Mouse (Mus musculus) retina, postnatal 7 days (tissue): ENCODE measurements at regions not wholly inside any gene's neighbourhood (a gene's known extent, or its start where the extent isn't known, plus 50 kb on each side); places are given as distances from the start of the nearest gene placed in this dataset.

Source experiments
- DNase-seq: peaks from one replicate; pipeline ENCODE4 v3.0.0-alpha.2; 2012; ENCODE audit warnings: low read depth, low spot score

DNA sequence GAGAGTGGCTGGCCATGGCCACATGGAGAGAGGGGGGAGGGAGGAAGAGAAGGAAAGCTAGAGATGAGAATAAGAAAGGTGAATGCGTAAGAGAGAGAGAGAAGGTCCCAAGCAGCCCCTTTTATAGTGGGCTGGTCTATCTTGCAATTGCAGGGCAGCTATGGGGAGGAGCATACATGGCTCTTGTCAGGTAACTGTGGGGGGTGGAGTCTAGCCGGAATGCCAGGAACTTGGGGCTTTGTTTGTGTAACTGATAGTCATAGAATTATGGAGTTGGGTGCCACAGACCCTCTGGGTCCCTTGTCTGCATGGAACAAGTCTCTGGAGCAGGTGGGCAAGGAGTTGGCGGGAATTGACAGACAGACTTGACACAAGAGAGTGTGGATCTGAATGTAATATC, 2151.8 kb downstream of the 4930444P10Rik start:
- DNase-seq: no peak

DNA sequence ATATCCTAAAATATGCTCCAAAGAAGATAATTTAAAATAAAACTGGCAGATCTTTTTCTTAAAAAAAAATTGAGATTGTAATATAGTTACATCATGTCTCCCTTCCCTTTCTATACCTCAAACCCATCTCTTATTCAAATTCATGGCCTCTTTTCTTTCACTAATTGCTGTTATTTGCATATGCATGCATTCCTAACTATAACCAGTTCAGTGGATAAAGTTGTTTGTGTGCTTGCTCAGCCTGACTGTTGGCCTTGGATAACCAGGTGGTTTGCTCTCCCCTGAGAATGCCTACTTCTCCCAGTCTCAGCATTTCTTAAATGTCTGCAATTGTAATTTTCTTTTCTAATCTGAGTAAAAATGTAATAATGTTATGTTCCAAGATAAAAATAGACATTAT, 2154.8 kb downstream of the 4930444P10Rik start:
- DNase-seq: no peak

DNA sequence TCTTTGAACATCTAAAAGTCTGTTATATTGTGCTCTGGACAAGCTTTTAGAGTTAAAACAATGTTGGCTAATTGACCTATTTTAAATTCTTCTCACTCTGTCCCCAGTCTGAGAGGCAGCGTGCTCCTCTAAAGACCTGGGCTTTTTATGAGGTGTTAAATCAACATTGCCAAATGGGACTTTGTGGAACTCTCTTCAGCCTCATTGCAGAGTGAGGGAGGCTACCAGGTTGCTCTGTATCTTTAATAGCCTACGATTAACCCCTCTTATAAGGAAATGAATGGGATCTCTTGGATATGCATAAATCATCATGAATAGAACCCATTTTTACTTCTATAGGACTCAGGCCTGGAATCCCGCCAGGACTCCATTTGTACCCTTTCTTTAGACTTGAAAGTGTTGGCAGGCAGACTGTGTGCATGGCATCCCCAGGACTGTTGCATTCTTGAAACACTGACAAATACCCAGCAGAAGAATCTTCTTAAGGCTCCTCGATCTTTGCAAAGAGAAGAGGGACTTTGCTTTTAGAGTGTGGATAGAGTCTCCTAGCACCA, 2157.1 kb downstream of the 4930444P10Rik start:
- no peak for DNase-seq

DNA sequence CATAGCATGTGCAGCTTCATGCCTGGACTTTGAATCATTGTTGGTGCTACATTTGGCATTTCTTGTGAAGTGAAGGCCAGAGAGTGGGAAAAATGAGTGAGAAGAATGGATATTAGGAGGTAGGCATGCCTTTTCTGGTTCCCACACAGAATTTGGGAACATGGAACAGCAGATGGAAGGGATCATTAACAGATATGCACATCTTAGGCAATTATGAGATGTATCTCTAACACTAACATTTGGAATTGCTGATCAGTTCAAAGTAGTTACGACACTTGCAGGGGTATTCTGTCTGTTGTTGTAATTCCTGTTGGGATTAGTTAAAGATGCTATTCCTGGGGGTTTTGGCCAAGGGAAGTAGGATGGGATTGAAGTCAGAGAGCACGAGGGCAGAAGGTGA, 2164.4 kb downstream of the 4930444P10Rik start:
- DNase-seq: no peak

DNA sequence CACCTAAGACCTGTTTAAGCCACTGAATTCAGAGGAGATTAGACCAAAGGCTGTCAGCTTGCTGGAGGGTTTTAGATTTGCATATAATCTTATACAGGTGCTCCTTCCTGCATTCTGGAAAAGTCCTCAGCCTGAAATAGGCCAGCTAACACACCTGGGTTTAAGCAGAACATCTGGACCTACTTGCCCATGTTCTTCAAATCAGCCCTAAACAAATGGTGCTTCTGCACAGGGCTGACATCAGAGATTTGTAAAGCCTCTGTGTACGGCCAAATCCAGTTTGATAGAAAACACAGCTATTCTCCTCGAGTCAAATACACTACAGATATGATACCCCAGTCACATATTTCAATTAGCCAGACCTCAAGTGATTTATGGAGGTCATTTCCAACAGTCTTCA, 2165.2 kb downstream of the 4930444P10Rik start:
- no peak for DNase-seq

DNA sequence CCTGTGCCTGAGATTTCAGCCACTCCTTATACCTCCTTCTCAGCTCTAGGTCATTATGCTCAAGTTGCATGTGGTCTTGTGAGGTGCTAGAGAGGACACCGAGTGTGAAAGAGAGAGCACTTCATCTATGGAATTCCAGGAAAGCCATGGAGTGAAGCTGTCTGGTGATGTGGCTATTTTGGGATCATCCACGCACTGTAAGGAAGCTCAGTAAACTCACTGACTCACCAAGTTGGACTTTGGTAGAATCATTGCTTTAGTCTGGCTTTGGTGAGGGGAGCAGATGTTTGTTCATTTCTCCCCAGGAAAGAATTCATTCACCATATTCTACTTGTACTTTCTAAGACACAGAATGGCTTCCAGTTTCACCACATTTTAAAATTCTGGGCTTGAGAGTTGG, 2167.1 kb downstream of the 4930444P10Rik start:
- DNase-seq: no peak

DNA sequence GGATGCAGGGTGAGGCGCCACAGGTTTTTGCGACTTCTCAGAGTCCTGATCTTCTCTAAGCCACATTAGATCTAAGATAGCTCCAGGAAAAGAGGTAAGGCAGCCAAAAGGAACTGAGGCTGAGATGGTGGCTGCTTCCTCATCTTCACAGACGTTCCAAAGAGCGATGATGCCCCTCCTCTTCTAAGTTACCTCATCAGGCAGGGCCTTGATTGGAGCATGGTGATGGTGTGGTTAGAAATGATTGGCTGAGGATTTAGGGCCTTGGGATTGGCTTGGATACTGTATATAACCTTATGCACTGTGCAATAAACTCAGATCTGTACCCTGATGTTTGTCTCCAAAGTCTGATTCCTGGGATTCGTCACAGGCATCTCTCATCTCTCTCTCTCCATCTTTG, 2177.9 kb downstream of the 4930444P10Rik start:
- no peak for DNase-seq

DNA sequence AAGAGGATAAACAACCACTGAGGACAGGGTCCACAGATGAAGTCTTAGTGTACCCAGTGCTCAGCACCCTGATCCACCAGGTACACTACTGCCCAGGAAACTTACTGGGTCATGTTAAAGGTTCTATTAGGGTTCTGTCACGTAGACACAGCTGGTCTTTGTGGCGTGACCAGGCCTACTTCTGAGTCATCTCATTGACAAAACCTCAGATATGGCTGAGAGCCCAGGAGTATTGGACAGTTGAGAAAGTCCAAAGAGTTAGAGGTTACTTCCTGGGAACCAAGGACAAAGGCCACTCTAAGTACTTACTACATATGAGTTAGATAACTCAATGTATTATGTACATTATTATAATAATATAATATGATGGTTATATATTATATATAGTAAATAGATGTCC, 2214.0 kb downstream of the 4930444P10Rik start:
- DNase-seq: no peak

DNA sequence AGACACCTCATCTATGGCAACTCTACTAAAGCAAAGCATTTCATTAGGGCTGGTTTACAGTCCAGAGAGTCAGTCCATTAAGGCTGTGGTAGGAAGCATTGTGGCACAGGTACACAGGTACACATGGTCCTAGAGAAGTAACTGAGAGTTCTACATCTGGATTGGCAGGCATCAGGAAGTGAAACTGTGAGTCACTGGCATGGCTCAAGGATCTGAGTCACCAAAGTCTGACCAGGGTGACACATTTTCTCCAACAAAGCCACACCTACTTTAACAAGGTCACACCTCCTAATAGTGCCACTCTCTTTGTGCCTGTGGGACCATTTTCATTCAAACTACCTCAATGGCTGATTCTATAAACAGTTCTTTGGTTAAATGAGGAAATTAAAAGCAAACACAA, 2219.2 kb downstream of the 4930444P10Rik start:
- no peak for DNase-seq

DNA sequence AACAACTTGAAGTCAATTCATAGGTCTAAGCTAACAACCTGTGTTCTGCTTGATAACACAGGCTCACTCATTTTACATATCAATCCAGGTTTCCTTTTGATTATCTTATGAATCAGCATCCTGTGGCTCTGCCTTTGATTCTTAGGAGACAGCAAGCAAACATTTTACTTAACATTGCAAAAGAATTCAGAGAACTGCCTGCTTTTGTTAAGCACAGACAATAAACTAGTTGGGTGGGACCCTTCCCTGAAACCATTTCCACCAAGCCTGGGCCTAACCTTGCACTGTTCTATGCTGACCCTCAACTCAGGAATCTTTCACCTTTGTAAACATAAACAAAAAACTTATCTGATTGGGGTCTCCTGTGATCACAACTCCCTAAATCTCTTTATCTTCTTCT, 2220.6 kb downstream of the 4930444P10Rik start:
- DNase-seq: no peak

DNA sequence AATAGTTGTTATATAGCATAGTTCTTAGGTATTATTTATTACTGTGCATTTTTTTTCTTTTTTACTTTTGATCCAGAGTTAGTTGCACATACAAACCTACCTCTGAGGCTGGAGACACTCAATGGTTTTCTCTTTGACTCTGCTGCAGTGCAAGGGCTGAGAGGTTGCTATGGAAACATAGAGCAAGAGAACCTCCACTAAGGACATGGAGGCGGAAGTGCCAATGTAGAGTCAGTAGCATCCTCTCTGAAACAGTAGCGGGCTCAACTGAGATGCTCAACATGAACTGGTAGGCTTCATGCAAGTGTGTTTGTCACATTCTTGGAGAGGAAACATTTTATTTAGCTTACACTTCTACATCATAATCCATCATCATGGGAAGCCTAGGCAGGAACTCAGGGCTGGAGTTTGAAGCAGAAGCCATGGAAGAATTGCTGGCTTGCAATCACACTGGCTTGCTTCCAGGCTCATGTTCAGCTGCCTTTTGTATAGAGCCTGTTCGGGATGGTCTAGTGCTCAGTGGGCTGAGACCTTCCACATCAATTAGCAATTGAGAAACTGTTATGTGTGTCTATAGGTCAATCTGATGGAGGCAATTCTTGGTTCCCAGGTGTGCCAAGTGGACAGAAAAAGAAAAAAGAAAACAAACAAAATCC, 2222.4 kb downstream of the 4930444P10Rik start:
- DNase-seq: no peak

DNA sequence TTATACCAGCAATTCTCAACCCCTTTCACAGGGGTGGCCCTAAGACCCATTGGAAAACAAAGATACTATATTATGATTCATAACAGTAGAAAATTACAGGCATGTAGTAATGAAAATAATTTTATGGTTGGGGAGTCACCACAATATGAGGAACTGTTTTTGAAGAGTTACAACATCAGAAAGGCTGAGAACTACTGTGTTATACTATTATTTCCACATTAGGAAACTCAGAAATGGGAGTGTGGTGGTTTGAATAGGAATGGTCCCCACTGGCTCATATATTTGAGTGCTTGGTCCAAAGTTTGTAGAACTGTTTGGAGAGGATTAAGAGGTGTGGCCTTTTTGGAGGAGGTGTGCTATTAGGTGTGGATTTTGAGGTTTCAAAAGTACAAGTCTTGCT, 2227.4 kb downstream of the 4930444P10Rik start:
- no peak for DNase-seq

DNA sequence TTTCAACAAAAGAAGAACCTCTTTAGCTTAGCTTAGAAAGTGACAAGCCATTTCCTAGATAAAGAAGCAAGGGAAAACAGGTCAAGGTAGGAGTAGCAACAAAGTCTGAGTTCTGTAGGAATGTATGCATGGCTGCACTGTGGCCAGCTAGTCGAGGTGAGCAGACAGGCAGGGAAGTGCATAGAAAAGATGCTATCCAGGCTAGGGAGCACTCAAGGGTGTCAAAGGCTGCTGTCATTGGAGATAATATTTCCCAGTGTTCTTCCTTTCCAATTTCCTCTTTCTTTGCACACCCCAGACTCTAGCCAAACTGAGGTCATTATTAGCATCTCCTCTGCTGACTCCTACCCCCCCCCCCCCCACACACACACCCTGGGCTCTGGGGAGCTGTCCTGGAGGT, 2229.4 kb downstream of the 4930444P10Rik start:
- DNase-seq: no peak

DNA sequence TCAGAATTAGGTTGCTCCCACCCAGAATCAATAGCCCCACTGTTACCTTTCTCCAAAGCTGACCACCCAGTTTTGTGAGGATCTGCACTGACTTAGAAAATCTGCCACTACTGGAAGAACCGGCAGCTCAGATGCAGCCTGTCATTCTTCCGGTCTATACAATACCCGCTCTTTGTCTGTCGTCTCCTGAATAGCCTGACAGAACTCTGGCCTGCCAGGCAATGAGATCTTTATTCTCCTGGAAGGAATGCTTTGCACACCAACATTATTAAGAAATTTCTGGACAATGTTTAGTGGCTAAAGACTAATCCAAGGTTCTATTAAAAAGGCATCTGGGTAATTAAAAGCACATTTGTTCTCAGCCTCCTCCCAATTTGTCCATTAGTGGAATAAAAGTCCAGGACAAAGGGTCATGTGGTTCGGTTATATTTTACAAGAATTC, 2232.0 kb downstream of the 4930444P10Rik start:
- no peak for DNase-seq

DNA sequence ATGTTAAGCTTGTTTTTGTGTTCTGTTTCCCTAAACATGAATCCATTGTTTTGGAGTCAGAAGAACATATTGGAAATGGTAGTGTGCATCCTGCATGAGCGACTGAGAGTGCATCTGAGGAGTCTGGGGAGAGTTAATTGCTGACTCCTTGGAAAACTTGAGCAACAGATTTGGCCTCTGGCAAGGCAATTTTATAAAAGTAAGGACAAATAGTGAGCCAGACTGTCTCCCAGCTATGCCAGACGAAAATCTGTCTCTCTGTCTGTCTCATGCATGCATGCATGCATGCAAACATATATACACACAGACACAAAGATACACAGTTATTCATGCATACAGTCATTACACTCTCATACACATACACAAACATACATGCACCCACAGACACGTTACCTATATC, 2232.7 kb downstream of the 4930444P10Rik start:
- no peak for DNase-seq

DNA sequence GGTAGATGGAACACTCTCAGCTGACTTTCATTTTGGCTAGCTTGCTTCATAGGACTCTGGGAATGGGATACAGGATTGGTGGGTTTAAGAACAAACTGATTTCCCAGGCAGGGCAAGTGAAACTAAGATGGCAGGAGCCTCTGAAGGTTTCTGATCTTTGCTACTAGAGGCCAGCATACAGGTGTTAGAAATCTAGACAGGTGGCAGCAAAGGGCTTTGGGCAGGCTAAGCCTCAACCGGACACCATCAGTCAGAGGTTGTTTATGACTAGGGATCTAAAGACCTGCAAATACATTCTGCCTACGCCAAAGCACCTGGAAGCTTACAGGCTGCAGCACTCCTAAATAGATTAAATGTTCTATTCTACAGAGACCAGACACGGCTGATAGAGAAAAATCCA, 2233.4 kb downstream of the 4930444P10Rik start:
- no peak for DNase-seq

DNA sequence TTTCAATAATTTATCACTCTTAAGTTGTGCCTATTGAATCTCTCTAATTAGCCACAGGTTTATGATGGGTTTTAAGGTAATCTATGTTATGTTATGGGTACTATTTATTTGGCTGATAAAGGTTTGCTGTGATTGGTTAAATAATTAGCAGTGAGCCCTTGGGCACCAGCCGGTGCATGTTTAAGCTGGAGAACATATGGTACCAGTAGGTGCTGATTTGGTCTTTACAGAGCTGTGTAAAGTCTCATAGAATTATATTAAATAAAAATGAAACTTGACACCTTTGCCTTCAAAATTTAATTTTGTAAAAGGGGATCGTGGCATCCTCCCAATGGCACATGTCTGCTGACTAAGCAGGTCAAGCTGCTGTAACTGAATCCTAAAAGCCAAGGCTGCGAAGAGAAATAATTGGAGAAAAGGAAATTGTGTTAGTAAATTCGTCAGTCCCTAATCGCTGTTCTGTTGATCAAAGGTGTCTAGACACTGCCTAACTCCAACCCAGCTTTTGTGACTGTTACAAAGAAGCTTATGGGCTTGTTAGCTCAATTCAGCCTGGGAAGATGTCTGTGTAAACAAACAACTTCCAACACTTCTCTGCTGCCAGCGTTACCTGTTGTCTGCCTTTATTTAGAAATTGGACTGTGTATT, 2234.6 kb downstream of the 4930444P10Rik start:
- no peak for DNase-seq

DNA sequence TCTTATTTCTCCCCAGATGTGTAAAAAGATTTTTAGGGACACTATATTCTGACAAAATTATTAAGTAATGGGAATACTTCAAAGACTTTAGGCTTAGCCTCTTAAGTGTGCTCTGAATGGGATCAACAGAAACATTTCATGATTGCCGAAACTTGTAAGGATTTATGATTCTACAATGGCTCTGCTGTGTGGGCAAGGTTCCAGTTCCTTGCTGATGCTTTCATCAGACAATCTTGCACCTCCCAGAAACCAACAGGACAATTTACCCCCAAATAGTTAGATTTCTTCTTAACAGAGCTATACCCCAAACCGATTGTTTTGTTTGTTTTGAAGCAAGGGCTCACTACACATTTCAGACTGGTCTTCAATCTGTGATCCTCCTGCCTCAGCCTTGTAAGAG, 2236.1 kb downstream of the 4930444P10Rik start:
- DNase-seq: no peak

DNA sequence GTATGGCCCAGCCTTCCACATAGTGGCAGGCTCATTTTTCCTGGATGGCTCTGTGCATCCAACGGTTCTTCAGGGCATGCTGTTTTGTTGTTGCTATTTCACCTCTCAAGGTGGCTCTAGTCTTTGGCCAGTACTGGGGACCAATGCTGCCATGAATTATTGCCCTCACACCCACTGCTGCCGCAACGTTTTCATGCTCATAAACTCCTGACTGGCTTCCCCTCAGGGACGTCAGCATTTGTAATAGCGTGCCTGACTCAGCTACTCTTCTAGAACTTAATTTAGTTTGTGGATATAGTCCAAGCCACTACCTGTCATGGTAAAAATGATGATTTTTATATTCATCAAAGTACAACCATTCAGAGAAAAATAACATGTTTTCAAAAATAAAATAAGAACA, 2242.0 kb downstream of the 4930444P10Rik start:
- DNase-seq: no peak

DNA sequence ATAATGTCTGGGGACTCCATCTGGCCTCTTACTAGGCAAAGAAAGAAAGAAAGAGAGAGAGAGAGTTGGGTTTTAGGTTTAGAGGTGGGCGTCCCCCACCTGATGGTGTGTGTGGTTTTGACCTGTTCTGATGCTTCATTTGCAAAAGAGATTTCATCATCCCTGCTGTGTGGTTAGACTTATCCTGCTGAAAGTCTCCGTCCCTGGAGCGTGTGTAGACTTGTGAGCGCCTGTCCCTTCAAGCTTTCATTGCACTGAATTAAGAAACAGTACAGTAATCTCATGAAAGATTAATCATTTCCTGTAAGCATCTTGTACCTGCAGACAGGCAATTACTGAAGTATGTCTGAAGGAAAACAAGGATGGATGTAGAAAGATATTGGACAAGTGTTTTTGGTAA, 2244.1 kb downstream of the 4930444P10Rik start:
- no peak for DNase-seq

DNA sequence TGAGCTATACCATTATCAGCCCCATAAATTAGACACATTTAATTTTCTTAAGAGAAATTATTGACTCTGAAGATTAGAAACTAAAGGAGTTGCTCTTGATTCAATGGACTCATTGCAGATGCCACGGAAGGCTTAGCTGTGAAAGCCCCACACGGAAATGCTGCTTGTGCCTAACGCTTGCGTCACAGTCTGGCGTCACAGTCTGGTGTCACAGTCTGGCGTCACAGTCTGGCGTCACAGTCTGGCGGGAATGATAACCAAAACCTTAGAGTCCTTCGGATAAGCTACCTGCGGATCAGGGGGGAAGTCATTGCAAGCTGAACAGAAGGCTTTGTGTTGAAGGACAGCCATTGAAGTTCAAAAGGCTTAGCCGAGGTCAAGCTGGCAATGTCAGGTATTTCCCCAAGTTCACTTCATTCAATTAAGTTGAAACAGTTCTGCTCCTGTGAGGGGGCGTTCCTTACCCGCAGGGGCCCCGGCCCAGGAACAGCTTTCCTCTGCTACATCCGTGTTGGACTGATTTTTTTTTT, 2246.7 kb downstream of the 4930444P10Rik start:
- DNase-seq: no peak

DNA sequence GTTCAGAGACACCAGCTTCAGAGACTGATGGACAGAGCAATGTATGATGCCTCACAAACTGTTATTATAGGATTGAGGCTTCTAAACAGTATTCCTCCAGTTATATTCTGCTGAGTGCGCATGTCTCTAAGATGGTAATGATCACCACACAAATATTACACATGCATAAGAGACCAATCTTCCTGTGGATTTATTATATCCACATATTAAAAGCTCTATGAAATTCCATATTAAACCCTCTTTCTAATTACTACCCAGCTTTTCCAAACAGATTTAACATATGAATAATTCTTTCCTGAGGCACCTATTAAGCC, 2252.9 kb downstream of the 4930444P10Rik start:
- no peak for DNase-seq

DNA sequence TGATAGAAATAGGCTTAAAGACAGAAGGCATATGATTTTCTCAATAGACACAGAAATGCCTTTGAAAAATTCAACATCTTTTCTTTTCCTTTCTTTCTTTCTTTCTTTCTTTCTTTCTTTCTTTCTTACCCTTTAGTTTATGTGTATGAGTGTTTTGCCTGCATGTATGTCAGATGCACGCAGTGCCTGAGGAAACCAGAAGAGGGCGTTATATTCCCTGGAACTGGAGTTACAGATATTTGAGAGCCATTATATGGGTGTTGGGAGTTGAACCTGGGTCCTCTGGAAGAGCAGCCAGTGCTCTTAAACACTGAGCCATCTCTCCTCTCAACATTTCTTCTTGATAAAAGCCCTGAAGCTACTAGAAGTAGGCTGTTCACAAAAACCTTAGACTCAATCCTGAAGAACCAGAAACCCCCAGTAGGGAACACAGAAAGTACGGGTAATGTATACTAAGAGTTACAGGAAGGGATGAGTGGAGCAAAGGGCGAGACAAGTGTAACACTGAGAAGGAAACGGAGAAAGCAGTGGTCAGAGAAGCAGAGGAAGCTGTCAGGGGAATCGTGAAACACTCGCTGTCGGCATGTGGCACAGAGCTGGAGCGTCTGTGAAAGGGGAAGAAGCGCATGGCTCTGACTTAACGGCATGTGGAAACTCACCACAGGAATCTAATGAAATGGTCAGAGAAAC, 2253.4 kb downstream of the 4930444P10Rik start:
- DNase-seq: no peak
